Mouse (Mus musculus) midbrain, embryonic 11.5 days (tissue): ENCODE data around the gene Sesn1. TPM values are rescaled to one million over a fixed set of nuclear protein-coding genes. Genes with fewer than 3 reads are reported as not detected.

ENCODE experiments used
- ATAC-seq: fragments of 200-750 bp; cut with Nextera tagmentation; 2 replicates; pipeline ENCODE4 v1.8.0; 2017; ENCODE audit warnings: moderate TSS enrichment, moderate library complexity; ENCODE audit not compliant: low FRiP score
- DNase-seq: peaks from one replicate; pipeline ENCODE4 v3.0.0; 2015; ENCODE audit warnings: low spot score; ENCODE audit errors: missing footprints
- H3K27ac ChIP-seq: fragments of 300-500 bp; sonication (generic); 2 replicates; pipeline ENCODE4 v1.5.1; 2014; ENCODE audit warnings: low read depth, low read length
- H3K27me3 ChIP-seq: fragments of 300-500 bp; sonication (generic); 2 replicates; pipeline ENCODE4 v1.6.1; 2014; ENCODE audit warnings: mild to moderate bottlenecking, low read length, moderate library complexity, mixed read lengths; ENCODE audit not compliant: control insufficient read depth, insufficient read depth
- H3K36me3 ChIP-seq: fragments of 300-500 bp; sonication (generic); 2 replicates; pipeline ENCODE4 v1.6.1; 2014; ENCODE audit warnings: mild to moderate bottlenecking, low read length, moderate library complexity, mixed read lengths; ENCODE audit not compliant: control insufficient read depth, insufficient read depth
- H3K4me1 ChIP-seq: fragments of 300-500 bp; sonication (generic); 2 replicates; pipeline ENCODE4 v1.6.1; 2014; ENCODE audit warnings: low read length; ENCODE audit not compliant: control insufficient read depth, insufficient read depth
- H3K4me2 ChIP-seq: fragments of 300-500 bp; sonication (generic); 2 replicates; pipeline ENCODE4 v1.6.1; 2014; ENCODE audit warnings: mild to moderate bottlenecking, moderate library complexity
- H3K4me3 ChIP-seq: fragments of 300-500 bp; sonication (generic); 2 replicates; pipeline ENCODE4 v1.5.1; 2014; ENCODE audit warnings: low read depth, low read length
- H3K9ac ChIP-seq: fragments of 300-500 bp; sonication (generic); 2 replicates; pipeline ENCODE4 v1.6.1; 2014; ENCODE audit warnings: low read length
- H3K9me3 ChIP-seq: fragments of 300-500 bp; sonication (generic); 2 replicates; pipeline ENCODE4 v1.6.1; 2016; ENCODE audit warnings: low read length; ENCODE audit not compliant: control insufficient read depth
- WGBS: fragments of 180-500 bp; shearing (Covaris S2); extraction: QIAGEN DNeasy Blood & Tissue Kit; methylation state at CpG from one replicate; pipeline ENCODE4 v1.1.7; 2014; 5-methylcytosine and 5-hydroxymethylcytosine counted together
- polyA plus RNA-seq: library from polyadenylated mRNA; unstranded; fragments of >200 nt; fragmentation: Nextera tagmentation; extraction: Ambion mirVana; gene quantifications from 2 replicates; pipeline ENCODE4 v1.2.1, GENCODE M21; 2014

Gene Sesn1
- polyA plus RNA-seq, 1 experiment from 2014 or later, result 22.2 TPM

GRCm38 (mm10) chr10:41888365-41888941, 78.7 kb downstream of the Sesn1 start:
- H3K4me1 ChIP-seq, result peaks cover 8% of the 10 kb centered on the region
- no peaks in the 10 kb centered on the region for H3K27me3 ChIP-seq
- ATAC-seq (no peak), DNase-seq (peak; percentile 89)
- no peak overlapping the region for H3K27ac ChIP-seq
- H3K36me3 ChIP-seq, result no peaks in the 10 kb centered on the region
- WGBS, result 62% methylated on average over 4 of the region's 4 CpGs
- H3K4me3 ChIP-seq, result no peak overlapping the region
- no peak overlapping the region for H3K9ac ChIP-seq
- peak overlapping the region; percentile 86; the same call in 1 of the 2 replicates for H3K4me2 ChIP-seq
- no peaks in the 10 kb centered on the region for H3K9me3 ChIP-seq

- no peak overlapping the region for H3K4me2 ChIP-seq
- WGBS, result 68% methylated on average over 5 of the region's 5 CpGs
- no peaks in the 10 kb centered on the region for H3K27me3 ChIP-seq
- no peak overlapping the region for H3K9ac ChIP-seq
- peaks cover 5% of the 10 kb centered on the region for H3K4me1 ChIP-seq
- no peaks in the 10 kb centered on the region for H3K36me3 ChIP-seq
- H3K9me3 ChIP-seq, result no peaks in the 10 kb centered on the region
- DNase-seq (no peak), ATAC-seq (no peak)
- H3K27ac ChIP-seq, result no peak overlapping the region
- H3K4me3 ChIP-seq, result no peak overlapping the region
Observed at GRCm38 (mm10) chr10:41889566-41889965, 79.8 kb downstream of the Sesn1 start.

- Histone ChIP-seq H3K27ac (no peak overlapping the region), H3K4me2 (no peak overlapping the region), H3K4me1 (peaks cover 5% of the 10 kb centered on the region), H3K27me3 (no peaks in the 10 kb centered on the region), H3K36me3 (no peaks in the 10 kb centered on the region), H3K9ac (no peak overlapping the region), H3K4me3 (no peak overlapping the region), H3K9me3 (no peaks in the 10 kb centered on the region)
- ATAC-seq (no peak), DNase-seq (no peak)
Observed at GRCm38 (mm10) chr10:41890537-41890936, 80.8 kb downstream of the Sesn1 start.

- DNase-seq, result no peak
- H3K4me3 ChIP-seq, result no peak overlapping the region
- H3K36me3 ChIP-seq, result no peaks in the 10 kb centered on the region
- H3K27ac ChIP-seq, result no peak overlapping the region
- H3K9me3 ChIP-seq, result no peaks in the 10 kb centered on the region
- peaks cover 5% of the 10 kb centered on the region for H3K4me1 ChIP-seq
- 92% methylated on average over 4 of the region's 4 CpGs for WGBS
- H3K9ac ChIP-seq, result no peak overlapping the region
- no peak for ATAC-seq
- H3K27me3 ChIP-seq, result no peaks in the 10 kb centered on the region
- no peak overlapping the region for H3K4me2 ChIP-seq
Observed at GRCm38 (mm10) chr10:41891312-41891711, 81.6 kb downstream of the Sesn1 start.

- no peaks in the 10 kb centered on the region for H3K9me3 ChIP-seq
- H3K4me2 ChIP-seq, result no peak overlapping the region
- H3K27me3 ChIP-seq, result no peaks in the 10 kb centered on the region
- ATAC-seq (no peak), DNase-seq (no peak)
- no peaks in the 10 kb centered on the region; the same call in 1 of the 2 replicates for H3K4me1 ChIP-seq
- WGBS, result 72% methylated on average over 4 of the region's 4 CpGs
- H3K27ac ChIP-seq, result no peak overlapping the region
- H3K9ac ChIP-seq, result no peak overlapping the region
- H3K36me3 ChIP-seq, result peaks cover 6% of the 10 kb centered on the region; the same call in 1 of the 2 replicates
- no peak overlapping the region for H3K4me3 ChIP-seq
Observed at GRCm38 (mm10) chr10:41893433-41894411, 84.0 kb downstream of the Sesn1 start.

- Histone ChIP-seq H3K4me2 (no peak overlapping the region), H3K27me3 (no peaks in the 10 kb centered on the region), H3K4me3 (no peak overlapping the region), H3K9me3 (no peaks in the 10 kb centered on the region), H3K9ac (no peak overlapping the region), H3K4me1 (no peaks in the 10 kb centered on the region), H3K36me3 (peaks cover 6% of the 10 kb centered on the region; the same call in 1 of the 2 replicates), H3K27ac (no peak overlapping the region)
- ATAC-seq (no peak), DNase-seq (no peak)
Observed at GRCm38 (mm10) chr10:41896425-41896824, 86.7 kb downstream of the Sesn1 start.

- ATAC-seq (no peak), DNase-seq (no peak)
- H3K4me1 ChIP-seq, result no peaks in the 10 kb centered on the region
- no peak overlapping the region for H3K4me2 ChIP-seq
- no peaks in the 10 kb centered on the region for H3K27me3 ChIP-seq
- peaks cover 6% of the 10 kb centered on the region; the same call in 1 of the 2 replicates for H3K36me3 ChIP-seq
- no peaks in the 10 kb centered on the region for H3K9me3 ChIP-seq
- no peak overlapping the region for H3K9ac ChIP-seq
- H3K4me3 ChIP-seq, result no peak overlapping the region
- H3K27ac ChIP-seq, result no peak overlapping the region
- WGBS, result 100% methylated on average over 2 of the region's 2 CpGs
Observed at GRCm38 (mm10) chr10:41896865-41897264, 87.1 kb downstream of the Sesn1 start.

GRCm38 (mm10) chr10:41901456-41901855, 91.7 kb downstream of the Sesn1 start:
- Histone ChIP-seq H3K4me2 (no peak overlapping the region), H3K27ac (no peak overlapping the region), H3K4me1 (no peaks in the 10 kb centered on the region), H3K9ac (no peak overlapping the region), H3K4me3 (no peak overlapping the region), H3K36me3 (peaks cover 10% of the 10 kb centered on the region; the same call in 1 of the 2 replicates), H3K27me3 (no peaks in the 10 kb centered on the region), H3K9me3 (no peaks in the 10 kb centered on the region)
- DNase-seq, result no peak
- WGBS, result 93% methylated on average over 8 of the region's 8 CpGs
- ATAC-seq, result no peak

- Histone ChIP-seq H3K36me3 (peaks cover 10% of the 10 kb centered on the region; the same call in 1 of the 2 replicates), H3K4me1 (no peaks in the 10 kb centered on the region), H3K9ac (no peak overlapping the region), H3K9me3 (no peaks in the 10 kb centered on the region), H3K4me3 (no peak overlapping the region), H3K27me3 (no peaks in the 10 kb centered on the region), H3K4me2 (no peak overlapping the region), H3K27ac (no peak overlapping the region)
- ATAC-seq (no peak), DNase-seq (no peak)
- WGBS, result 93% methylated on average over 6 of the region's 6 CpGs
Observed at GRCm38 (mm10) chr10:41901864-41902263, 92.1 kb downstream of the Sesn1 start.
